Mouse (Mus musculus) CH12.LX (cell line): Measurements from ENCODE around the gene Smyd3.

Experiments
- CTCF ChIP-seq, 2 experiments: IDR thresholded peaks in 1 of 2; conservative IDR thresholded peaks in 1 of 2; 2 replicates each; pipeline ENCODE4 v1.5.1; 2011 to 2012; ENCODE audit warnings: low read depth in 2 of 2, low read length in 2 of 2, improper control_type of control experiment in 1 of 2, inconsistent platforms in 1 of 2, mild to moderate bottlenecking in 1 of 2, moderate library complexity in 1 of 2
- GABPA ChIP-seq: IDR thresholded peaks from 2 replicates; pipeline ENCODE4 v1.6.1; 2012; ENCODE audit warnings: low read depth, low read length, improper control_type of control experiment, inconsistent platforms; ENCODE audit not compliant: insufficient replicate concordance
- JUND ChIP-seq: conservative IDR thresholded peaks from 2 replicates; pipeline ENCODE4 v1.6.1; 2011; ENCODE audit warnings: low read depth, low read length, improper control_type of control experiment
- MAFK ChIP-seq: IDR thresholded peaks from 2 replicates; pipeline ENCODE4 v1.6.1; 2011; ENCODE audit warnings: low read length, improper control_type of control experiment; ENCODE audit not compliant: insufficient replicate concordance
- MYC ChIP-seq: IDR thresholded peaks from 2 replicates; pipeline ENCODE4 v1.6.1; 2011; ENCODE audit warnings: low read depth, mild to moderate bottlenecking, improper control_type of control experiment, low read length
- POLR2A ChIP-seq: IDR thresholded peaks from 2 replicates; pipeline ENCODE4 v1.6.1; 2011; ENCODE audit warnings: low read depth, mild to moderate bottlenecking, improper control_type of control experiment, low read length
- RAD21 ChIP-seq: IDR thresholded peaks from 2 replicates; pipeline ENCODE4 v1.6.1; 2011; ENCODE audit warnings: low read depth, mild to moderate bottlenecking, low read length, improper control_type of control experiment, moderate library complexity
- UBTF ChIP-seq: IDR thresholded peaks from 2 replicates; pipeline ENCODE4 v1.6.1; 2012; ENCODE audit warnings: low read depth, mild to moderate bottlenecking, inconsistent platforms, low read length, improper control_type of control experiment, moderate library complexity
- USF1 ChIP-seq: IDR thresholded peaks from 2 replicates; pipeline ENCODE4 v1.6.1; 2014; ENCODE audit warnings: low read depth, mild to moderate bottlenecking, inconsistent platforms, low read length, improper control_type of control experiment

DNA sequence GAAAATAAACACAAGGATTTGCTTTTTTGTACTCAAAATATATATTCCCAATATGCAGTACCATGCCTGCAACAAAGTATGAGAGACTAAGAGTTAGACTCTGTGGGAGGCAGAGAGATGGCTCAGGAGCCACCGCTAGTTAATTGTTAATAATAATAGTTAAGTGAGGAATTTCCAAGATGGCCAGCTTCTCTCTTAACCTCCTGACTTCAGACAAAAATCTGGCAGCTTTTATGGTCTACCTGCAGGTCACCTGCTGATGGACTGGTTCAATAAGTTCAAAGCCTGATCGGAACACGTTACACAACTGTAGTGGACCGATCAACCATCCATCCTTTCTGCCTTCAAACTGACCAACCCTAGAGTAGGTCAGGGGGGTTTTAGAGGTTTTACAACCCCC is 238.7 kb downstream of the Smyd3 start:
- TF ChIP-seq MAFK (no peak), UBTF (no peak), USF1 (no peak), CTCF (conservative IDR thresholded peaks at IDR 0.05 in 1 of 2, IDR thresholded peaks at IDR 0.05 in 1 of 2; ENCODE audit: low read depth in 2 of 2, low read length in 2 of 2) (no peak), JUND (no peak), RAD21 (no peak), GABPA (no peak), MYC (no peak), POLR2A (no peak)
